Mouse (Mus musculus): ENCODE results near the gene Rpap1.

- TF ChIP-seq CTCF (IDR thresholded peaks at IDR 0.05; ENCODE audit: control insufficient read depth, insufficient read depth, insufficient read length) (no peak), MYOG (IDR thresholded peaks at IDR 0.05; ENCODE audit: control insufficient read depth, extremely low read depth, insufficient read length) (no peak)
Measured at GRCm38 (mm10) chr2:119760251-119760650, 27.1 kb downstream of the Rpap1 start, which contains the start of gene Ltk.

Measured in C2C12 (cell line).